Comparison of ENCODE assay signal across 9 mouse cellular contexts in genomic region chr9:121108110-121108509, GRCm38 (mm10).
DNase-seq lines count a peak whose midpoint lies in the region; ATAC-seq lines count a peak whose summit lies in the region.
"Had no signal": no experiment of that assay in that cellular context is flagged by ENCODE, and none has a peak within 500 bp of the region (broad histone marks: within the 10 kb centered on the region; RNA-seq: fewer than 3 reads in every experiment).

No protein-coding gene starts in this region.

- no peaks in the 10 kb centered on the region for H3K36me3 ChIP-seq in embryonic facial prominence, embryonic 13.5 days
- H3K36me3 ChIP-seq in heart, embryonic 16.5 days (ENCODE audit: control insufficient read depth, insufficient read depth), result no peaks in the 10 kb centered on the region
- no peaks in the 10 kb centered on the region for H3K36me3 ChIP-seq in lung, embryonic 15.5 days

- 0 out of 2 replicates have a peak, but pooled peaks have one; percentile 56 for ATAC-seq in embryonic facial prominence, embryonic 13.5 days (ENCODE audit: insufficient number of reproducible peaks, insufficient read depth, low FRiP score, low TSS enrichment, low read depth)
- peak; percentile 41; the same call in 1 of the 2 replicates for ATAC-seq in heart, embryonic 16.5 days (replicated peaks; ENCODE audit: extremely low read depth, insufficient read depth, low FRiP score)
- 0 out of 2 replicates have a peak, but pooled peaks have one; percentile 35 for ATAC-seq in lung, embryonic 15.5 days (ENCODE audit: borderline replicate concordance, extremely low read depth, low FRiP score, low TSS enrichment)

- H3K4me1 ChIP-seq in embryonic facial prominence, embryonic 13.5 days, result peaks cover 18% of the 10 kb centered on the region
- H3K4me1 ChIP-seq in heart, embryonic 16.5 days (ENCODE audit: control insufficient read depth, insufficient read depth, low read length), result peaks cover 5% of the 10 kb centered on the region; the same call in 1 of the 2 replicates
- no peaks in the 10 kb centered on the region for H3K4me1 ChIP-seq in lung, embryonic 15.5 days

- DNase-seq in A20 (ENCODE audit: low read depth, low spot score), result peak; percentile 59
- peak; percentile 84 for DNase-seq in adrenal gland, postnatal 14 days
- DNase-seq in kidney, postnatal 4 days, result peak; percentile 84 to 86
- peak; percentile 72 for DNase-seq in ovary, postnatal 36 days (ENCODE audit: low spot score)
- DNase-seq in urinary bladder, adult 18-20 months (ENCODE audit: low spot score in 2 of 2), result peak; percentile 18 to 39

- 14% methylated on average over 10 of the region's 10 CpGs for WGBS in embryonic facial prominence, embryonic 13.5 days
- WGBS in heart, embryonic 16.5 days, result 17% methylated on average over 10 of the region's 10 CpGs
- 20% methylated on average over 10 of the region's 10 CpGs for WGBS in lung, embryonic 15.5 days

- H3K4me3 ChIP-seq in embryonic facial prominence, embryonic 13.5 days, result no peak overlapping the region
- no peak overlapping the region for H3K4me3 ChIP-seq in heart, embryonic 16.5 days (ENCODE audit: low read length)
- no peak overlapping the region for H3K4me3 ChIP-seq in lung, embryonic 15.5 days
- H3K4me3 ChIP-seq: erythroblast, embryonic 14.5 days had no signal

- H3K27me3 ChIP-seq in embryonic facial prominence, embryonic 13.5 days, result no peaks in the 10 kb centered on the region
- H3K27me3 ChIP-seq in heart, embryonic 16.5 days (ENCODE audit: control insufficient read depth, insufficient read depth, low read length), result no peaks in the 10 kb centered on the region; the same call in 1 of the 2 replicates
- peaks cover 9% of the 10 kb centered on the region; the same call in 1 of the 2 replicates for H3K27me3 ChIP-seq in lung, embryonic 15.5 days

- no peak overlapping the region for H3K27ac ChIP-seq in embryonic facial prominence, embryonic 13.5 days
- no peak overlapping the region for H3K27ac ChIP-seq in heart, embryonic 16.5 days (ENCODE audit: low read length)
- no peak overlapping the region for H3K27ac ChIP-seq in lung, embryonic 15.5 days

- H3K9ac ChIP-seq in embryonic facial prominence, embryonic 13.5 days, result no peak overlapping the region
- H3K9ac ChIP-seq in heart, embryonic 16.5 days (ENCODE audit: low read length), result no peak overlapping the region
- H3K9ac ChIP-seq in lung, embryonic 15.5 days, result no peak overlapping the region

- H3K4me2 ChIP-seq in embryonic facial prominence, embryonic 13.5 days, result peak overlapping the region; percentile 18; the same call in 1 of the 2 replicates
- H3K4me2 ChIP-seq in heart, embryonic 16.5 days (ENCODE audit: low read depth, low read length), result no peak overlapping the region
- H3K4me2 ChIP-seq in lung, embryonic 15.5 days, result no peak overlapping the region

- H3K9me3 ChIP-seq in embryonic facial prominence, embryonic 13.5 days, result no peaks in the 10 kb centered on the region
- H3K9me3 ChIP-seq in heart, embryonic 16.5 days (replicated peaks; ENCODE audit: control insufficient read depth, low read length), result no peaks in the 10 kb centered on the region
- H3K9me3 ChIP-seq in lung, embryonic 15.5 days, result no peaks in the 10 kb centered on the region

Comparison
In these comparisons a context has a peak if more than half of its experiments do, and no peak if none do; other contexts are left out.
1. DNase-seq: peak in every context shown above with its lines; median percentile 85 in kidney, postnatal 4 days; 84 in adrenal gland, postnatal 14 days; 72 in ovary, postnatal 36 days; 59 in A20; 28 in urinary bladder, adult 18-20 months.